Mouse (Mus musculus): ENCODE measurements around the gene Zbtb45. TPM values are rescaled to one million over a fixed set of nuclear protein-coding genes. Genes with fewer than 3 reads are reported as not detected.
A peak's percentile ranks its signal among the peaks of the same experiment; 100 is the strongest.

The Zbtb45 gene
- total RNA-seq, 2 experiments from 2014 or later, result 34.4 to 37.1 TPM

DNA sequence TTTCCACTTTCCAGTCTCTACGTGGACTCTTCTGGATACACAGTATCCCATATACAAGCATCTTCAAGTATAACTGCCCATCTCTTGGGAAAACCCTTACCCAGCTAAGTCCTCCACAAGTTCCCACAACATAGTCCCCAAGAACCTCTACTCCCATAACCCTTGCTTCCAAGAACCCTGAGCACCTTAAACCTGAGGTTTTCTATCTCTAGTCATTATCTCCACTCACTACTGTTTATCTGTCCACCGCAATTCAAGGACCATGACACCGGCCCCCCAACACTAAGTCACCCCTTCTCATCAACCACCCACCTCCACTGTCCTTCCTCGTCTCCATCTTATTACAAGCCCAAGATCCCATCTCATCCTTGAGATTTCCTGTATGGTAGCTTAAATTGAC, 27.0 kb upstream of the Zbtb45 start:
- intact Hi-C loops (cut with DNase I), result loop anchor here (5.0 to 10.0 kb wide), 3 partner anchors 60 to 552 kb away; partner anchors contain the start of genes Rps5 and Zfp446
- DNase-seq (ENCODE audit: low spot score in 2 of 2), result no peak

DNA sequence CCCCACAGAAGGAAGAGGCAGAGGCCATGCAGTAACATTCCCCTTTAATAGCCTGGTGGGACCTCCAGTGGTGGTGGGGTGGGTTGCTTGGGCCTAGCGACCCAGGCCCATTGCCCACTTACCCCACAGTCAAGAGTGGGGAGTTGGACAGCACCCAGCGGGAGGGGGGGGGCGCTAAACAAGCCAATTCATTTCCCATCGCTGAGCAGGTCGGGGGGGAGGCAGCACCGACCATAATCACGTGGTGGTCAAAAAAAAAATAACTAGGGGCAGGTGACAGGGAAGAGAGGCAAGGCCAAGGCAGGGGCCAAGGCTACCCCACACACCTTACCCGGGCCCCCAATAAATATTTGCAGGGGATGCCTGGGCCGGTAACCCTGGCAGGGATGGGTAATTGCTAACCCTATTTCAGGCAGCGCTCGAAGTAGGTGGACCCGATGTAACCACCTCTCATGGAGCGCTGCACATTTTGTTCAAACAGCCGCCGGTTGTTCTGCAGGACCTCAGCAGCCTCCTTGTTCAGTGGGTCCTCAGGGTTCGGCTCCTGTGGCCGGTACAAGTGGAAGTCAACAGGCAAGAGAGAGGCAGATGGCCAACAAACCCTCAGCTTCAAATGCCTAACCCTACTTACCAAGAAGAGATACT, 25.5 kb upstream of the Zbtb45 start:
- DNase-seq (ENCODE audit: low spot score in 2 of 2), result peak in 1 of 2 experiments; percentile 11
- intact Hi-C loops (cut with DNase I), result loop anchor here (5.0 to 10.0 kb wide), 3 partner anchors 58 to 551 kb away; partner anchors contain the start of genes Rps5 and Zfp446

DNA sequence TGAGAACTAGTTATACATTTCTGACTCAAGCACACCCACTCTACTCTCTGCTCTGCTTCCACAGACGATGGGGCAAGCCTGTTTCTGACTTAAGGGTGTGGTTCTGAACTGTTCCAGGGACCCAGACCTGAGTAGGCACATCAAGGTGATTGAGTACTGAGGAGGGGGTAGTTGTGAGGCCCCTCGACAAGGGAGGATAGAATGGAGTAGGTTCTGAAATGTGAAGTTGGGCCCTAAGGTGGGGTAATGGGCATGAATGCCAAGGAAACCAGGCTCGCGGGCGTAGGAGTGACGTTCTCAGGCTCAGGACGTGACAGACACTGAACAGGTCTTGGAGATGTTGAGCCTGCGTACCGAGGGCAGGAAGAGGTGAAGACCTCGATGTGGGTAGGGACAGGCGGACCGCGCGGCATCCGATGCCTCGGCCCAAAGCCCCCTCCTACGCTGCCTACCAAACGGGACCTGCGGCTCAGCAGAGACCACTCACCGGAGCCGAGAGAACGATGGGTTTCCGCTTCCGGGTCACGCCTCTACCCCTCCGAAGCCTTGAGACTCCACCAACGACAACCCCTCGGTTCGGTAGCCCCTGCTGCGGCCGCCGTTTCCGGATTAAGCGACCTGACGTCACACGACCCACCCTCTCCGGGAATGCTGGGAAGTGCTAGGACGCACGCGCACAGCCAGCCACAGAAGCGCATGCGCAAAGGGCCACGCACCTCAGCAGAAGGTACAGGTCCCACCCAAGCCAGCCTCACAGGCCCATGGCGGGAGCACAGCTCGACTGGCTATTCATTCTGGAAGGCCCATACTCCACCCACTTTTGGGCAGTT, 24.5 kb upstream of the Zbtb45 start, which contains the start of gene Chmp2a:
TSS of gene Chmp2a (minus strand) at position 660 of the 830 bp plus-strand sequence.
- intact Hi-C loops (cut with DNase I), result loop anchor here (1.0 to 10.0 kb wide), 2 partner anchors 9 to 550 kb away; no protein-coding TSS in a partner anchor
- peak; percentile 98 to 99 for DNase-seq (ENCODE audit: low spot score in 2 of 2)

DNA sequence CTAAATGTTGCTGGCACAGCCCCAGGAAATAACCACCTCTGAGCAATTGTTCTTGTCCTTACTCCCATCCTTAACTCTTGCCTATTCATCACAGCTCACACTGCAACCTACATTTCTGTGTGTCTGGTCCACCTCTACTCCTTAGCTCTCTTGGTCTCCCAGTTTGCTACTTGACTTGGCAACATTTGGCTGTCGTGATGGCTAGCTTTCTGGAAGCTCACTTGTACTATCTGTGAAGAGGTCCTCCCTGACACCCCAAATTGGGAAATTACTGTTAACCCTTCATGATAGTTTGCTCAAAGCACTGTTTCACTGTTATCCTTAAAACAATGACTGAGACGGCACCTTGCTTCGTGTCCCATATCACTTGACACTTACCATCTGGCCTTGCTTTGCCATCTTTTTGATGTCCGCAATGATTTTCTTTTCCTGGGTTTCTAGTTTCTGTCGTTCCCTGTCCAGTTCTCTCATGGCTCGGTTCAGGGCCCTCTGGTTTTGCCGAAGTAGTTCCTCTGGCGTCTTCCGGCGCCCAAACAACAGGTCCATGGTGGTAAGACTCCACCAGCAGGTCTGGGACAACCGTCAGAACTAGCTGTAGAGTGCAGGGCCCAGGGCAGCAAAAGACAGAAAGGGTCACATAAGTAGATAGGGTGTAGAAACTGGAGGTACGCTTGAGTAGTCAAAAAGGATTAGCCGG, 23.8 kb upstream of the Zbtb45 start:
- intact Hi-C loops (cut with DNase I), result loop anchor here (1.0 to 10.0 kb wide), 2 partner anchors 8 to 549 kb away; no protein-coding TSS in a partner anchor
- DNase-seq (ENCODE audit: low spot score in 2 of 2), result no peak

DNA sequence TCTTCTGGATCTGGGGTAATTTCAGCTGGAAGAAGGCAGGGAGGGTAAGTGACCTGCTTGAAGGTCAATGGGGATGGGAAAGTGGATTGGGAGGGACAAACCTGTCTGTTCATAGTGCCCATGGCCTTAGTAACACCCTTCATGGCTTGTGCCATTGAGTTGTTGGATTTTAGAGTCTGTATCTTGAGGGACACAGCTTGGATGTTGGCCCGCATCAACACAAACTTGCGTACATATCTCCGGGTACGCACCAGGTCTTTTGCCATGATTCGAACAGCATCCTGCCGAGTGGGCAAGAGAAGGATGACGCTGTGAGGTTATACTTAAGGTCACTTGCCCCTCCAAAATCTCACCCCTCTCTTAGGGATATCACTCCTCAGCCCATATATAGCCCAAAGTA, 22.7 kb upstream of the Zbtb45 start:
- no peak for DNase-seq (ENCODE audit: low spot score in 2 of 2)
- intact Hi-C loops (cut with DNase I), result loop anchor here (10.0 kb wide), 1 partner anchor 548 kb away; no protein-coding TSS in a partner anchor

DNA sequence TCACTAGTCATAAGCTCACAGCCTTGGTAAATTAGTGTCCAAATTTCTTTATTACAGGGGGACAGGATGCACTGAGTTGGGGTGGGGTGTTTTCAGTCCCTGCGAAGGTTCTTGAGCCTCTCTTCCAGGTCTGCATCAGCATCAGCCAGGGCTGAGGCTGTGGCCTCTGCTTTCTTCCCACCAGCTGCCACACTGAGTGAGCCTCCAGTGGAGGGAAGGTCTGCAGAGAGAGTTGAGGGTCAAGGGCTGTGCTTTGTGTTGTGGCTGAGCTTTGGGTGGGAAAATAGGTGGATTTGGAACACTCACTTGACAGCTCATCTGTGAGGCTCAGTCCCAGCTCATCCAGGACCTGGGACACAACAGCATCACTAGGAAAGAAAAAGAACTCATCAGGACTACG, 22.1 kb upstream of the Zbtb45 start:
- no peak for DNase-seq (ENCODE audit: low spot score in 2 of 2)
- intact Hi-C loops (cut with DNase I), result loop anchor here (10.0 kb wide), 1 partner anchor 547 kb away; no protein-coding TSS in a partner anchor

DNA sequence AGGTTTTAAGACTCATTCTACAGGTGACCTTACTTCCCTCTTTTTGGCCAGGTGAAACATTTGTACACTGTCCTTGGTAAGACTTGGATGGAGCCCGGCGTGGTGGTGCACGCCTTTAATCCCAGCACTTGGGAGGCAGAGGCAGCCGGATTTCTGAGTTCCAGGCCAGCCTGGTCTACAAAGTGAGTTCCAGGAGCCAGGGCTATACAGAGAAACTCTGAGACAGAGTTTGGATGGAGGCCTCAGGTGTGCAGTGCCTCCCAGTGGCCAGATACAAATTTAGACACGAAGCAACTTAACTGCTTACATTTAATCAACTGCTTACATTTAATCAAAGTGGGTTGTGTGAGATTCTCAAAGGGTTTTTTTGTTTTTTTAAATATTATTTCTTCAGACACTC, 21.2 kb upstream of the Zbtb45 start:
- intact Hi-C loops (cut with DNase I), result loop anchor here (10.0 kb wide), 1 partner anchor 546 kb away; no protein-coding TSS in a partner anchor
- DNase-seq (ENCODE audit: low spot score in 2 of 2), result no peak

DNA sequence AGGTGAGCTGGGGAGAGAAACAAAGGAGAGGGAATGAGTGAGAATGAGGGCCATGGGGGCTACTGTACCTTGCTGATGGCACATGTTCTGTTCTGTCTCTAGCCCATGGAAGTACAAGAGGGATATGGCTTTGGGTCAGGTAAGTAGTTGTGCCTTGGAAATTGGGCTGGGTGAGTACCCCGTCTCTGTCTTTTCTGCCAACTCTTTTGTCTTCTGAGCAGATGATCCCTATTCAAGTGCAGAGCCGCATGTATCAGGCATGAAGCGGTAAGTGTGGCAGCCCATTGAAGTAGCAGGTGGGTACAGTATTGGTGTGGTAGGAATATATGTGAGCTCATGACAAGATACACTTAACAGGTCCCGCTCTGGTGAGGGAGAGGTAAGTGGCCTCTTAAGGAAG, 19.2 kb upstream of the Zbtb45 start:
- DNase-seq (ENCODE audit: low spot score in 2 of 2), result no peak
- intact Hi-C loops (cut with DNase I), result no loop called here

DNA sequence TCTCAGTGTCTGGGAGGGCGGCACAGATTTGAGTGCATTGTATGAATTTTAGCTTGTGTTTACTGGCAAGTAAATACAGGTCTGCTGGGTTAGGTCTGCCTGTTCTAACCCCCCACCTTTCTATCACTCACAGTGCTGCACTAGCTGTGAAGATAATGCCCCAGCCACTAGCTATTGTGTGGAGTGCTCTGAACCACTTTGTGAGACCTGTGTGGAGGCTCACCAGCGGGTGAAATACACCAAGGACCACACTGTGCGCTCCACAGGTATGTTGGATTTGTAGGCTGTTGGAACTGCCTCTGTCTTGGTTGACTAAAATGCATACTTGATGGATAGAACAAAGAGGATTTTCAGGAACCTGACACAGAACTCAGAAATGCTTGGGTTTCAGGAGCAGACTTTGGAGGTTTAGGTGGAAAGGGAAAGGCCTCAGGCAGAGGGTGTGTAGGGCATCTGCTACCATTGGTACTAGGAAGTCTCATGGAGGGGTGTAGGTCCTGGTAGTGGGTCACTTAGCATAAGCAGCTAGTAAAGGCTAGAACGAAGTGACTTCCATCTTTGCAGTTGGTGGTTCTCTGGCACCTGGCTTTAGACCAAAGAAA, 15.8 kb upstream of the Zbtb45 start:
- no peak for DNase-seq (ENCODE audit: low spot score in 2 of 2)
- intact Hi-C loops (cut with DNase I), result loop anchor here (1.0 to 2.0 kb wide), 2 partner anchors 9 to 17 kb away; partner anchors contain the start of gene Chmp2a

DNA sequence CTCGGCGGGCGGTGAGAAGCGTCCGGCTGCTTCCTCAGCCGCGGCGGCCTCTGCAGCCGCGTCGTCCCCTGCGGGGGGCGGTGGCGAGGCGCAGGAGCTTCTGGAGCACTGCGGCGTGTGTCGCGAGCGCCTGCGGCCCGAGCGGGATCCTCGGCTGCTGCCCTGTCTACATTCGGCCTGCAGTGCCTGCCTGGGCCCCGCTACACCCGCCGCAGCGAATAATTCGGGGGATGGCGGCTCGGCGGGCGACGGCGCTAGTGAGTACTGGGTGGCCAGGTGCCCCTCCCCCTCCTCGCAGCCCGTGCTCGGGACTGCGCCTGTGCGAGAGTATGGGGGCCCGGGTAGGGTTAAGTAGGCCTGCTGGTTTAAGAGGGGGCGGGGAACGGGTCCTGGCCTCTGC, 15.0 kb upstream of the Zbtb45 start:
- peak; percentile 80 to 82 for DNase-seq (ENCODE audit: low spot score in 2 of 2)
- intact Hi-C loops (cut with DNase I), result loop anchor here (1.0 to 2.0 kb wide), 2 partner anchors 9 to 16 kb away; partner anchors contain the start of gene Chmp2a

DNA sequence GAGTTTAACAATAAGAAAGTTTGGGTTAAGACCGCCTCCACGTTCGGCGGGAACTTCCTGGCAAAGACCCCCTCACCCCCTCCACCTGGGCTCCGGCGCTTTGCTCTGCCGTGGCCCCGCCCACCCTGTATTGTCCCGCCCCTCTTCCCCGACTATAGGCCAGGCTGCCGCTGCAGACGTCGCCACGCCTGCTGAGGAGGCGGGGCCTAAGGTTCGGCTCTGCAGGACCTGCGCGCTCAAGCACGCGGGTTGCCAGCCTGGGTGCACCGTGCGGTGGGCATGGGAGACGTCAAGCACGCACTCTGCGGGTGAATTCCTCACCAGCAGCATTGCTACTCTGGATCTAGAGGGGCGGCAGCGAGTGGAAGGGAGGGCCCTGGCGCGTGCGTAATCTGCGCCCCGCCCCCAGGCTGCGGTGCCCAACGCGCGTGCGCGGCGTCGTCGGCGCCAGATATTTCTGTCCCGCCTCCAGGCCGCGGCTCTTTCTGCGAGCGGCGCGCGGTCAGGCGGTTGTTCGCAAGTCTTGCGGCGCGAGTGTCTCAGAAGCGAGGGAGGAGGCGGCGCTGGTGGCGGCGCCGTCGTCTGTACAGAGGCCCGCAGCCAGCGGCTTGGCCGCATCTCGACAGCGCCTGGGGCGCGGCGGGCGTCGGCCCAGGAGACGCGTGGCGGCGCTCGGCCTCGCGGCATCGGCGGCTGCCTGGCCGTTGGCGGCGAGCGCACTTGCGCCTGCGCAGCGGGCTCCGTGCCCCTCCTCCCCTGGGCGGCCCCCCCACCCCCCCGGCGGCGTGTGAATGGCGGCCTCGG, 14.3 kb upstream of the Zbtb45 start:
- peak; percentile 94 to 98 for DNase-seq (ENCODE audit: low spot score in 2 of 2)
- intact Hi-C loops (cut with DNase I), result loop anchor here (2.0 kb wide), 1 partner anchor 15 kb away; no protein-coding TSS in a partner anchor

DNA sequence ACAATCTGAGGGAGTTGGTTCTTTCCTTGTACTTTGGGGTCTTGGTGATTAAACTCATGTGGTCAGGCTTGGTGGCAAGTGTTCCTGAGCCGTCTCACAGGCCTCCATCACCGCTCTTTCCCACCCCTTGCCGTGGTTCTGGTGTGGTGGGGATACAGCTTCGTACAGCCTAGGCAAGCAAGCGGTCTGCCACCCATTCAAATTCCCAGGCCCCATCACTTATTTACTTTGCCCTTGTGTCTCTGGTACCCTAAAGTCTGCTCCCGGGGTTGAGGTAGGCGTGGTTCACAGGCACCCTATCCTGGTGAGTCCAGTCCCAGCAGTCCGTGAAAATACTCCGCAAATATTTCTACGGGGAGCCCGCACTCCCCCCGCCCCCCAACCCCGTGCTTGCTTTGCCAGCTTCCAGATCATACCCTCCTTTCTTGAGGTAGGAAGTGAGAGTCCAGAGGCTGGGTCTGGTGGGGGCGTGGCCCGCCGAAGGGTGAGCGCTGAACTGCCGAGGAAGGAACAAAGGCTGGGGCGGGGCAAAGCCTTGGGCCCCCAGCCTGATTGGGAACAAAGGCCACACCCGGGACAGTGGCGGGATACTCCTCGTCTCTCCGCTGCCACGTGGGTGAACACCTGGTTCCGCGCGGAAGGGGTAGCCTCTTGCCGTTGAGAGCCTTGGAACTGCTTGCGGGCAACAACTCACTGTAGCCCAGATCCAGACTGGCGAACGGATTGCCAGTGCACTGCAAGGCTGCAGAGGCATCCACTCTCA, 13.1 kb upstream of the Zbtb45 start:
- DNase-seq (ENCODE audit: low spot score in 2 of 2), result peak in 1 of 2 experiments; percentile 28
- intact Hi-C loops (cut with DNase I), result no loop called here

DNA sequence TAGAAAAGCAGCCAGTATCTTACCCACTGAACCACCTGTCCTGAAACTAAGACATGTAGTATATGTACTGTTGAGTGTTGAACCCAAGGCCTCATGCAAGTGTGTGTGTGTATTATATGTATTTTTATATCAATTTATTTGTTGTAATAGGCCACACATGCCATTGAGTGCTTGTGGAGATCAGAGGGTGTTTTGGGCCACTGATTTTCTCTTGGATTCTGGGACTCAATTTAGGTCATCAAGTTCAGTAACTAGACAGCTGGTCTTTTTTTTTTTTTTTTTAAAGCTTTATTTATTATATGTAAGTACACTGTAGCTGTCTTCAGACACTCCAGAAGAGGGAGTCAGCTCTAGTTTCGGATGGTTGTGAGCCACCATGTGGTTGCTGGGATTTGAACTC, 5.4 kb upstream of the Zbtb45 start:
- no peak for DNase-seq (ENCODE audit: low spot score in 2 of 2)
- intact Hi-C loops (cut with DNase I), result no loop called here

DNA sequence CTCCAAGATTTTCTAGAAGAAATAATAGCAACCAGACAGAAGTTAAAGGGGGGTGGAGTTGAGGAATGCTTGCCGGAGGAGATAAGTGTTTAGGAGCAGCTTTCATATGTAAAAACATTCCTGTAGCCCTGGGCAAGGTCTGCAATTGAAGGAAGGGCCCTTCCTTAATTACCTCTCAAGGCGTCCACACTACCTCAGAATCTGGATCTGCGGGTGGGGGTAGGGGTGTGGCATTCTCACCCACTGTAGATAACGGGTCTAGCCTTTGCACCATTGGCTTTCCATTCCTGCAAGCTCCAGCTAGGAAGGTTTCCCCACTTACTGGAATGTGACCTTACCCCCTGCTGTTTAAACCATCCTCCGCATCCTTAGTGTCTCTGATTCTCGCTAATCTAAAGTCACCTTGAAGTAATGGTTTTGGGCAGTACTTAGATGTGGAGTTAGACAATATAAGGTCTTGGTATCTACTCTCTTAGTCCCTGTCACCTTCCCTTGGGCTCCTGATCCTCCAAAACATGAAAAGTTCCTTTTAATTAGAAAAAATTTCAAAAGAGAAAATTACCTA, 4.5 kb upstream of the Zbtb45 start:
- intact Hi-C loops (cut with DNase I), result no loop called here
- no peak for DNase-seq (ENCODE audit: low spot score in 2 of 2)

DNA sequence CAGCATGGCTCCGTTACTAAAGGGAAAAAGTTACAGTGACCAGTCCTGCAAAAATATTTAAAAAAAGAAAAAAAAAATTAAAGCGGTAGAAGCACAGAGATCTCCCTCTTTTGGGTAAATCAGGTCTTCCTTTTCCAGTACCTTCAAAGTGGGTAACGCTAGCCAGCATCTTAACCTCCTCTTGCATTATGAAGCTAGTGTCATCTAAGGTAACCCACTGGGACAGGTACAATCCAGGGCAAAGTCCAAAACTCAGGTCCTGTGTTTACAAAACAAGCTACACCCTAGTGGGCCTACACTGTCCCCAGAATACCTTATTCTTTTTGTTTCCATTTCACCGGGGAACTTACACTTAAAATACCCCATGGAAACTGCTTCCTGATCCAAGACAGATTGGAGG, 3.8 kb upstream of the Zbtb45 start:
- DNase-seq (ENCODE audit: low spot score in 2 of 2), result no peak
- intact Hi-C loops (cut with DNase I), result no loop called here

DNA sequence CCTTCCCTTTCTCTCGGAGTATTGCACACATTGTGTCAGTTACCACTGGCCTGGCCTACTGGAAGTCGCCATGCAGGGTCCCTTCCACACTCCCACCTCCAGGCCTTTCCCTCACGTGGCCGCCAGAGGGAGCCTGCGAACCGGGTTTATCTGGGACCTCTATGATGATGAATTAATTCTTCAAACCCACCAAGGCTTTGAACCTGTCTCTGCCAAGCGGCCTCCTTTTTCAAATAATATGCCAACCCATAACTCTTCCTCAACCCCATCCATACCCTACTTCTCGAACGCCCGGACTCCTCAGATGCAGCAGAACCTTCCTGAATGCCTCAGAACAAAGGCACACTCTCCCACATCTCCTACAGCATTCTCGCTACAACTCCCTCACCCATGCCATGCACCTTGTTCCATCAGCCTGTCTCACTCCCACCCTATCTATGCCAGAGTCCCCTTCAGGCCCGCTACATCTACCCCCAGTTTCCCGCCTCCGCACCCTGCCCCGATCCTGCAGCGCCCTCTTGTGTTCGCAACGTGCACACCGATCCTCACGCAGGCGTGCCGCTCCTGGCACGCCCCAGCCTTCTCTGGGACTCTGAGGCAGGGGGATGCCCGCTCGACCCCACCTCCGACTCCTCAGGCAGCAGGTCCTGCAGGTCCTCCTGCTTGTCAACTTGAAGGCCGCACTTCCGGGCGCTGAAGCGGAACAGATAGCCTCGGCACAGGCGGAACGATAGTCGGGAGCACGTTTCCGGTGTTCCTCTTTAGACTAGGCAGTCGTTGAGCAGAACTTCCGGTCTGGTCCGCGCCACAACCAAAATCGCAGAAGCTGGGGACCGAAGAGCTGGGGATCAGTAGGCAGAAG, 460 bp downstream of the Zbtb45 start:
- intact Hi-C loops (cut with DNase I), result loop anchor here (1.0 to 5.0 kb wide), 4 partner anchors 15 to 87 kb away; partner anchors contain the start of gene Rps5
- peak; percentile 94 to 95 for DNase-seq (ENCODE audit: low spot score in 2 of 2)
